Mouse (Mus musculus) lung, postnatal 0 days (tissue): ENCODE data around the gene B020004J07Rik.

ENCODE experiments used
- CTCF ChIP-seq: IDR thresholded peaks from 2 replicates; pipeline ENCODE4 v1.5.1; 2016; ENCODE audit warnings: antibody characterized with exemption, mild to moderate bottlenecking
- EP300 ChIP-seq: IDR thresholded peaks from 2 replicates; pipeline ENCODE4 v1.6.1; 2016; ENCODE audit warnings: antibody characterized with exemption, mild to moderate bottlenecking, control low read depth

GRCm38 (mm10) chr4:101883641-101884040 is 39.8 kb upstream of the B020004J07Rik start:
- TF ChIP-seq CTCF (no peak), EP300 (no peak)
